Mouse (Mus musculus) myocyte (in vitro differentiated cells): ENCODE measurements at regions not wholly inside any gene's neighbourhood (a gene's known extent, or its start where the extent isn't known, plus 50 kb on each side); places are given as distances from the start of the nearest gene placed in this dataset.

Experiments used
- CEBPB ChIP-seq: IDR thresholded peaks from 2 replicates; pipeline ENCODE4 v1.6.1; 2011; ENCODE audit warnings: mild to moderate bottlenecking, moderate library complexity; ENCODE audit not compliant: poor library complexity, insufficient read depth, severe bottlenecking
- E2F4 ChIP-seq: IDR thresholded peaks from one replicate; pipeline ENCODE4 v1.6.1; 2011; ENCODE audit warnings: mild to moderate bottlenecking, control low read depth, moderate library complexity; ENCODE audit not compliant: insufficient read depth
- MAX ChIP-seq: IDR thresholded peaks from one replicate; pipeline ENCODE4 v1.6.1; 2011; ENCODE audit warnings: low read depth, mild to moderate bottlenecking, control low read depth
- MYOD1 ChIP-seq, 3 experiments: IDR thresholded peaks; one replicate each; pipeline ENCODE4 v1.6.1; 2011; ENCODE audit warnings: control low read depth in 2 of 3, low read depth in 2 of 3, mild to moderate bottlenecking in 2 of 3, moderate library complexity in 1 of 3; ENCODE audit not compliant: insufficient read length in 2 of 3, control insufficient read depth in 1 of 3
- MYOG ChIP-seq, 3 experiments: IDR thresholded peaks; one replicate each; pipeline ENCODE4 v1.6.1; 2011; ENCODE audit warnings: control low read depth in 2 of 3, low read depth in 2 of 3, mild to moderate bottlenecking in 2 of 3; ENCODE audit not compliant: insufficient read length in 2 of 3, control insufficient read depth in 1 of 3, insufficient read depth in 1 of 3
- POLR2A ChIP-seq: IDR thresholded peaks from one replicate; pipeline ENCODE4 v1.6.1; 2011; ENCODE audit warnings: low read depth, mild to moderate bottlenecking, control low read depth, moderate library complexity; ENCODE audit not compliant: insufficient read length
- POLR2AphosphoS2 ChIP-seq: IDR thresholded peaks from one replicate; pipeline ENCODE4 v1.6.1; 2011; ENCODE audit warnings: low read depth, control low read depth; ENCODE audit not compliant: insufficient read length
- TCF12 ChIP-seq: IDR thresholded peaks from one replicate; pipeline ENCODE4 v1.6.1; 2011; ENCODE audit warnings: mild to moderate bottlenecking, control low read depth; ENCODE audit not compliant: poor library complexity, insufficient read depth, severe bottlenecking
- USF1 ChIP-seq: IDR thresholded peaks from one replicate; pipeline ENCODE4 v1.6.1; 2011; ENCODE audit warnings: low read depth, mild to moderate bottlenecking, control low read depth, moderate library complexity

- TF ChIP-seq POLR2AphosphoS2 (no peak), E2F4 (no peak), POLR2A (no peak), MYOG (IDR thresholded peaks at IDR 0.05; ENCODE audit: control insufficient read depth in 1 of 3, insufficient read depth in 1 of 3, insufficient read length in 2 of 3, low read depth in 2 of 3) (no peak), USF1 (no peak), TCF12 (no peak), MYOD1 (IDR thresholded peaks at IDR 0.05; ENCODE audit: control insufficient read depth in 1 of 3, insufficient read length in 2 of 3, low read depth in 2 of 3) (no peak), CEBPB (no peak), MAX (no peak)
Observed at GRCm38 (mm10) chr10:109566675-109567074, 555.9 kb upstream of the Syt1 start.
